Mouse (Mus musculus): Measurements from ENCODE around the gene Gm11992.

GRCm38 (mm10) chr11:9014740-9015139 is 33.7 kb upstream of the Gm11992 start:
- TF ChIP-seq CTCF (IDR thresholded peaks at IDR 0.05; ENCODE audit: extremely low read depth, insufficient read depth, low read length), result no peak
- no peak for TF ChIP-seq POLR2A (IDR thresholded peaks at IDR 0.05; ENCODE audit: extremely low read depth, insufficient read depth, low read length)

Measured in cortical plate, adult 2 months (tissue).